ENCODE assay signal across 11 mouse cellular contexts in genomic region chr15:32020323-32021008, GRCm38 (mm10).
DNase-seq lines count a peak whose midpoint lies in the region; ATAC-seq and TF ChIP-seq lines count a peak whose summit lies in the region.
"Had no signal": no experiment of that assay in that cellular context is flagged by ENCODE, and none has a peak within 500 bp of the region (broad histone marks: within the 10 kb centered on the region; RNA-seq: fewer than 3 reads in every experiment).

No protein-coding gene starts in this region.

- H3K4me2 ChIP-seq in heart, embryonic 14.5 days (ENCODE audit: low read length), result peak overlapping the region; percentile 19
- peak overlapping the region; percentile 41; the same call in 1 of the 2 replicates for H3K4me2 ChIP-seq in liver, embryonic 11.5 days

- no peaks in the 10 kb centered on the region for H3K36me3 ChIP-seq in heart, embryonic 14.5 days (ENCODE audit: control insufficient read depth, insufficient read depth, low read length)
- no peaks in the 10 kb centered on the region for H3K36me3 ChIP-seq in heart, embryonic 10.5 days
- no peaks in the 10 kb centered on the region for H3K36me3 ChIP-seq in MEL (ENCODE audit: control insufficient read depth in 1 of 2, insufficient read depth in 2 of 2, low read length in 2 of 2)
- H3K36me3 ChIP-seq in liver, embryonic 11.5 days (ENCODE audit: control insufficient read depth, insufficient read depth, low read length), result no peaks in the 10 kb centered on the region
- H3K36me3 ChIP-seq: G1E had no signal

- 0 out of 4 replicates have a peak overlapping the region, but pooled peaks of 1 of the 2 experiments have one; percentile 27 for H3K27ac ChIP-seq in heart, embryonic 14.5 days (replicated peaks in 1 of 2; ENCODE audit: control insufficient read depth in 1 of 2, insufficient read depth in 1 of 2, low read depth in 2 of 2, low read length in 2 of 2)
- no peak overlapping the region for H3K27ac ChIP-seq in heart, embryonic 10.5 days
- H3K27ac ChIP-seq in MEL (ENCODE audit: control insufficient read depth, low read depth, low read length), result no peak overlapping the region
- peak overlapping the region; percentile 24; the same call in 1 of the 2 replicates for H3K27ac ChIP-seq in embryonic fibroblast, embryonic 13.5 days (ENCODE audit: insufficient read depth, low read length)
- no peak overlapping the region for H3K27ac ChIP-seq in liver, embryonic 11.5 days (ENCODE audit: low read depth, low read length)

- no peak overlapping the region for H3K9ac ChIP-seq in heart, embryonic 14.5 days (ENCODE audit: low read length)
- 0 out of 2 replicates have a peak overlapping the region, but pooled peaks have one; percentile 2 for H3K9ac ChIP-seq in MEL (ENCODE audit: control insufficient read depth, low read depth, low read length, poor library complexity, severe bottlenecking)
- H3K9ac ChIP-seq in liver, embryonic 11.5 days (ENCODE audit: low read depth, low read length), result no peak overlapping the region

- TF ChIP-seq RAD21 in MEL (IDR thresholded peaks at IDR 0.05; ENCODE audit: low read depth, low read length), result no peak

- no peak for DNase-seq in heart, embryonic 10.5 days (ENCODE audit: low spot score)
- DNase-seq in MEL (ENCODE audit: low read depth, low spot score), result peak; percentile 9
- DNase-seq in liver, embryonic 11.5 days (ENCODE audit: low spot score), result no peak
- DNase-seq in layer of hippocampus, postnatal 36 days, result no peak
- no peak for DNase-seq in frontal cortex, postnatal 10 days (ENCODE audit: low spot score in 2 of 2)
- DNase-seq: midbrain, embryonic 14.5 days had no signal

- no peak for ATAC-seq in heart, embryonic 14.5 days (ENCODE audit: insufficient number of reproducible peaks, insufficient read depth, low FRiP score, low read depth)
- no peak for ATAC-seq in liver, embryonic 11.5 days (replicated peaks; ENCODE audit: low FRiP score)
- ATAC-seq in CD4-positive, CD25-positive, alpha-beta regulatory T cell, adult 4 months, result no peak

- H3K27me3 ChIP-seq in heart, embryonic 14.5 days (ENCODE audit: control insufficient read depth, insufficient read depth, low read length), result no peaks in the 10 kb centered on the region
- no peaks in the 10 kb centered on the region for H3K27me3 ChIP-seq in heart, embryonic 10.5 days (ENCODE audit: insufficient read depth, poor library complexity, severe bottlenecking)
- H3K27me3 ChIP-seq in MEL (ENCODE audit: control insufficient read depth in 1 of 2, insufficient read depth in 2 of 2, low read length in 2 of 2), result no peaks in the 10 kb centered on the region
- H3K27me3 ChIP-seq in liver, embryonic 11.5 days (replicated peaks; ENCODE audit: control insufficient read depth, insufficient read depth, low read length), result no peaks in the 10 kb centered on the region

- no peaks in the 10 kb centered on the region for H3K79me2 ChIP-seq in MEL (ENCODE audit: control insufficient read depth, insufficient read depth, low read length, poor library complexity)

- TF ChIP-seq CTCF in MEL (IDR thresholded peaks at IDR 0.05 in 2 of 3, conservative IDR thresholded peaks at IDR 0.05 in 1 of 3; ENCODE audit: control insufficient read depth in 1 of 3, insufficient read depth in 1 of 3, low read depth in 2 of 3, low read length in 3 of 3, poor library complexity in 1 of 3, severe bottlenecking in 1 of 3), result no peak
- TF ChIP-seq CTCF in embryonic fibroblast, embryonic 13.5 days (IDR thresholded peaks at IDR 0.05; ENCODE audit: borderline replicate concordance, insufficient read depth, low read length), result no peak

- 55% methylated on average over 6 of the region's 6 CpGs for WGBS in heart, embryonic 14.5 days
- 54% methylated on average over 6 of the region's 6 CpGs for WGBS in heart, embryonic 10.5 days
- 37% methylated on average over 6 of the region's 6 CpGs for WGBS in liver, embryonic 11.5 days

- H3K4me3 ChIP-seq in heart, embryonic 14.5 days (ENCODE audit: control insufficient read depth in 1 of 2, insufficient read depth in 1 of 2, low read depth in 1 of 2, low read length in 2 of 2), result 0 out of 4 replicates have a peak overlapping the region, but pooled peaks of 1 of the 2 experiments have one; percentile 3
- H3K4me3 ChIP-seq in heart, embryonic 10.5 days, result no peak overlapping the region
- H3K4me3 ChIP-seq in MEL (ENCODE audit: control insufficient read depth in 1 of 2, insufficient read depth in 1 of 2, low read depth in 2 of 2, low read length in 2 of 2), result peak overlapping the region; percentile 43 to 83
- H3K4me3 ChIP-seq in embryonic fibroblast, embryonic 13.5 days (ENCODE audit: insufficient read depth, low read length), result peak overlapping the region; percentile 14; the same call in 1 of the 2 replicates
- no peak overlapping the region for H3K4me3 ChIP-seq in liver, embryonic 11.5 days (ENCODE audit: low read depth, low read length)
- H3K4me3 ChIP-seq: layer of hippocampus, adult 2 months had no signal

- no peak for TF ChIP-seq POLR2A in MEL (IDR thresholded peaks at IDR 0.05; ENCODE audit: control insufficient read depth in 1 of 2, insufficient read depth in 1 of 2, low read depth in 1 of 2, low read length in 2 of 2, poor library complexity in 1 of 2)
- TF ChIP-seq POLR2A in embryonic fibroblast, embryonic 13.5 days (IDR thresholded peaks at IDR 0.05; ENCODE audit: low read depth, low read length), result no peak

- H3K4me1 ChIP-seq in heart, embryonic 14.5 days (ENCODE audit: control insufficient read depth in 2 of 2, insufficient read depth in 2 of 2, low read length in 2 of 2), result peaks cover 0 to 2% of the 10 kb centered on the region in 2 experiments; a peak in 1 of 4 replicates
- no peaks in the 10 kb centered on the region for H3K4me1 ChIP-seq in heart, embryonic 10.5 days
- no peaks in the 10 kb centered on the region for H3K4me1 ChIP-seq in MEL (ENCODE audit: control insufficient read depth in 1 of 2, insufficient read depth in 2 of 2, low read length in 2 of 2)
- no peaks in the 10 kb centered on the region; the same call in 1 of the 2 replicates for H3K4me1 ChIP-seq in embryonic fibroblast, embryonic 13.5 days (ENCODE audit: control insufficient read depth, insufficient read depth, low read length)
- H3K4me1 ChIP-seq in liver, embryonic 11.5 days (replicated peaks; ENCODE audit: control insufficient read depth, insufficient read depth, low read length), result no peaks in the 10 kb centered on the region

- no peaks in the 10 kb centered on the region for H3K9me3 ChIP-seq in heart, embryonic 14.5 days (ENCODE audit: control insufficient read depth, low read length)
- no peaks in the 10 kb centered on the region for H3K9me3 ChIP-seq in heart, embryonic 10.5 days
- no peaks in the 10 kb centered on the region for H3K9me3 ChIP-seq in MEL (replicated peaks; ENCODE audit: insufficient read depth, low read length)
- H3K9me3 ChIP-seq in liver, embryonic 11.5 days (ENCODE audit: control insufficient read depth, low read length), result no peaks in the 10 kb centered on the region
- H3K9me3 ChIP-seq: G1E had no signal

- TF ChIP-seq EP300 in MEL (IDR thresholded peaks at IDR 0.05; ENCODE audit: low read depth in 1 of 2, low read length in 2 of 2), result no peak

TF ChIP-seq in MEL, 35 proteins besides CTCF, POLR2A, EP300 and RAD21:
- no peak for TF ChIP-seq ZMIZ1 (IDR thresholded peaks at IDR 0.05; ENCODE audit: low read depth, low read length)
- TF ChIP-seq NELFE (IDR thresholded peaks at IDR 0.05; ENCODE audit: low read depth, low read length), result no peak
- TF ChIP-seq KAT2A (conservative IDR thresholded peaks at IDR 0.05; ENCODE audit: low read depth, low read length), result no peak
- no peak for TF ChIP-seq ZNF384 (IDR thresholded peaks at IDR 0.05; ENCODE audit: low read depth, low read length)
- TF ChIP-seq SIN3A (IDR thresholded peaks at IDR 0.05; ENCODE audit: low read length), result no peak
- TF ChIP-seq RCOR1 (IDR thresholded peaks at IDR 0.05; ENCODE audit: low read depth, low read length), result no peak
- no peak for TF ChIP-seq ZC3H11A (IDR thresholded peaks at IDR 0.05; ENCODE audit: low read depth, low read length)
- no peak for TF ChIP-seq TCF12 (IDR thresholded peaks at IDR 0.05; ENCODE audit: low read depth, low read length)
- no peak for TF ChIP-seq MYB (IDR thresholded peaks at IDR 0.05; ENCODE audit: low read depth, low read length)
- TF ChIP-seq JUND (IDR thresholded peaks at IDR 0.05; ENCODE audit: low read depth, low read length), result no peak
- TF ChIP-seq E2F4 (IDR thresholded peaks at IDR 0.05; ENCODE audit: borderline replicate concordance, low read depth, low read length), result no peak
- no peak for TF ChIP-seq NRF1 (IDR thresholded peaks at IDR 0.05; ENCODE audit: insufficient read depth, low read depth, low read length, poor library complexity, severe bottlenecking)
- TF ChIP-seq MEF2A (IDR thresholded peaks at IDR 0.05; ENCODE audit: extremely low read depth, insufficient replicate concordance, low read depth, low read length, poor library complexity, severe bottlenecking), result no peak
- no peak for TF ChIP-seq SMC3 (IDR thresholded peaks at IDR 0.05; ENCODE audit: low read depth, low read length)
- no peak for TF ChIP-seq USF1 (IDR thresholded peaks at IDR 0.05; ENCODE audit: low read depth, low read length)
- TF ChIP-seq MYC (IDR thresholded peaks at IDR 0.05; ENCODE audit: low read depth, low read length), result no peak

Comparison
In these comparisons a context has a peak if more than half of its experiments do, and no peak if none do; other contexts are left out.
1. H3K4me3 ChIP-seq: peak in MEL (2 of 2) and embryonic fibroblast, embryonic 13.5 days (single experiment); none in heart, embryonic 10.5 days (single experiment) and liver, embryonic 11.5 days (single experiment).